Mouse (Mus musculus): Measurements from ENCODE around the gene Rhoc.

GRCm38 (mm10) chr3:104785284-104785683, 2.9 kb upstream of the Rhoc start:
- TF ChIP-seq POLR2A (IDR thresholded peaks at IDR 0.05; ENCODE audit: borderline replicate concordance, insufficient read depth, low read length) (no peak), CTCF (IDR thresholded peaks at IDR 0.05; ENCODE audit: borderline replicate concordance, insufficient read depth, low read depth, low read length) (no peak)
